8 mouse cellular contexts compared by ENCODE assay signal in the genomic region with DNA sequence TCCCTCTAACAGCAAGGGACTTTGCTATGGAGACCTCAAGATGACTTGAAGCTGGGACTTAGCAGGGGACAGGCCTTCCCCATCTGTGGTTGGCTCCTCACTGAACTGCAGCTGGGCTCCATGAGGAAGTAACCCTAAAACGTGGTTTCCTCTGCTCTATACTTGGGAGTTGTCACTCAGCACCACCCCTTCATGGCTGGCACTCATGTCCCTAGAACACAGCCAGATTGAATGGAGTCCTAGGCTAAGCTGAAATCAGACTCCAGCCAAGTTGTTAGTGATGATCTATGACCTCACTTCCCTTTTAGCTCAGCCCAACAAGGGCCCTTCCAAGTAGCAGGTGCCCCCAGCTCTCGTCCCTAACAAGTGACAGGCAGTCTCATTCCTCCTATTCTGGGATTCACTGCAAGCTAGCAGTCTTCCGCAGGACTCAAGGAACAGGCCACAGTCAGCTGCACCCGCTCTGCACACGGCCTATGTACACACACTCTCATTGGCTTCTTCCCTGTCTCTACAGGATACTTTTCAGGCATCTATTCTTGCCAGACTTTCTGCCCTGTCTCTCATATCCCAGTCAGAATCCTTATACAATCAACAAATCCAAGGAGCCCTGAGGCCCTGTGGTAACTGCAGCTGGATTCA. TPM values are rescaled to one million over a fixed set of nuclear protein-coding genes. Genes with fewer than 3 reads are reported as not detected.
DNase-seq lines count a peak whose midpoint lies in the region; ATAC-seq and TF ChIP-seq lines count a peak whose summit lies in the region.

No protein-coding gene starts in this region.

- peak; percentile 76 for ATAC-seq in monocyte, adult 5-6 weeks (replicated peaks; ENCODE audit: insufficient number of reproducible peaks, low FRiP score, low TSS enrichment, poor library complexity, severe bottlenecking)

- TF ChIP-seq POLR2A in cortical plate, adult 2 months (IDR thresholded peaks at IDR 0.05; ENCODE audit: extremely low read depth, insufficient read depth, low read length) = no peak

- 0 out of 2 replicates have a peak overlapping the region, but pooled peaks have one; percentile 7 for H3K27ac ChIP-seq in cortical plate, adult 2 months (ENCODE audit: insufficient read depth, low read length)

- no peak for TF ChIP-seq CTCF in cortical plate, adult 2 months (IDR thresholded peaks at IDR 0.05; ENCODE audit: extremely low read depth, insufficient read depth, low read length)

- no peak overlapping the region for H3K4me3 ChIP-seq in cortical plate, adult 2 months (ENCODE audit: insufficient read depth, low read length)

- no peaks in the 10 kb centered on the region; the same call in 1 of the 2 replicates for H3K4me1 ChIP-seq in cortical plate, adult 2 months (ENCODE audit: control insufficient read depth, insufficient read depth, low read length)

- DNase-seq in left cerebral cortex, postnatal 14 days (ENCODE audit: low spot score in 2 of 2) = peak; percentile 21 to 54
- DNase-seq in left cerebral cortex, postnatal 36 days (ENCODE audit: low spot score in 2 of 2) = no peak
- DNase-seq in heart, postnatal 4 days = peak; percentile 30
- DNase-seq in adrenal gland, postnatal 14 days = no peak
- no peak for DNase-seq in layer of hippocampus, adult 8-10 months (ENCODE audit: low spot score in 2 of 2)
- DNase-seq in spleen, adult 18-20 months = no peak

- intact Hi-C loops in left cerebral cortex, postnatal 14 days (cut with DNase I) = no loop called here
- intact Hi-C loops in left cerebral cortex, postnatal 36 days (cut with DNase I) = no loop called here

RNA-seq across cellular contexts. Expression of a gene that starts 23.0 kb away (rescaled TPM):
- total RNA-seq in left cerebral cortex, postnatal 14 days (2021) = 1 to 10 TPM; 3.2 to 3.4 TPM
- total RNA-seq in left cerebral cortex, postnatal 36 days (2021) = 1 to 10 TPM; 4.8 to 5.3 TPM
- 5.6 and 5.9 TPM in 2 replicates for polyA plus RNA-seq in cortical plate, adult 2 months (2012; rRNA removed)
- total RNA-seq in heart, postnatal 4 days (2021) = 10 to 100 TPM; 10.2 to 11.8 TPM
- 5.7 to 13.8 TPM (median 6.8 TPM) in 3 replicates for total RNA-seq in monocyte, adult 5-6 weeks (2017)
- 14.6 and 16.3 TPM in 2 replicates for total RNA-seq in adrenal gland, postnatal 14 days (2021)
- 1 to 10 TPM; 4.7 to 6.8 (median 5.5) TPM for total RNA-seq in layer of hippocampus, adult 8-10 months (2022)

RNA-seq across cellular contexts. Expression of a gene that starts 23.2 kb away (rescaled TPM):
- 10 to 100 TPM; 64.4 to 67.4 TPM for total RNA-seq in left cerebral cortex, postnatal 14 days (2021)
- total RNA-seq in left cerebral cortex, postnatal 36 days (2021) = 10 to 100 TPM; 68.7 to 78.9 TPM
- polyA plus RNA-seq in cortical plate, adult 2 months (2012; rRNA removed) = 84.6 and 85.6 TPM in 2 replicates
- total RNA-seq in heart, postnatal 4 days (2021) = 10 to 100 TPM; 65.8 to 68.2 TPM
- total RNA-seq in monocyte, adult 5-6 weeks (2017) = 393 to 430 TPM (median 397 TPM) in 3 replicates
- 96.5 and 114 TPM in 2 replicates for total RNA-seq in adrenal gland, postnatal 14 days (2021)
- total RNA-seq in layer of hippocampus, adult 8-10 months (2022) = 10 to 100 TPM; 70.8 to 85.4 (median 76.0) TPM

Comparison
In these comparisons a context has a peak if more than half of its experiments do, and no peak if none do; other contexts are left out.
1. DNase-seq: peak in left cerebral cortex, postnatal 14 days (2 of 2) and heart, postnatal 4 days (single experiment); none in left cerebral cortex, postnatal 36 days (0 of 2), adrenal gland, postnatal 14 days (single experiment), layer of hippocampus, adult 8-10 months (0 of 2) and spleen, adult 18-20 months (0 of 2).